Mouse (Mus musculus) stomach, embryonic 15.5 days (tissue): ENCODE measurements around the gene Bcl2l10. TPM values are rescaled to one million over a fixed set of nuclear protein-coding genes. Genes with fewer than 3 reads are reported as not detected.

Experiments
- ATAC-seq: fragments of 200-750 bp; cut with Nextera tagmentation; 2 replicates; pipeline ENCODE4 v1.8.0; 2017; ENCODE audit warnings: low read depth, moderate number of reproducible peaks, moderate TSS enrichment; ENCODE audit not compliant: insufficient read depth, low FRiP score
- H3K27ac ChIP-seq: fragments of 300-500 bp; sonication (generic); 2 replicates; pipeline ENCODE4 v1.5.1; 2015; ENCODE audit warnings: mild to moderate bottlenecking, inconsistent platforms
- H3K27me3 ChIP-seq: fragments of 300-500 bp; sonication (generic); replicated peaks from 2 replicates; pipeline ENCODE4 v1.6.1; 2015; ENCODE audit warnings: inconsistent platforms
- H3K36me3 ChIP-seq: fragments of 300-500 bp; sonication (generic); 2 replicates; pipeline ENCODE4 v1.6.1; 2015; ENCODE audit warnings: inconsistent platforms
- H3K4me1 ChIP-seq: fragments of 300-500 bp; sonication (generic); 2 replicates; pipeline ENCODE4 v1.6.1; 2015; ENCODE audit warnings: inconsistent platforms
- H3K4me2 ChIP-seq: fragments of 300-500 bp; sonication (generic); 2 replicates; pipeline ENCODE4 v1.6.1; 2015; ENCODE audit warnings: mild to moderate bottlenecking, inconsistent platforms
- H3K4me3 ChIP-seq: fragments of 300-500 bp; sonication (generic); replicated peaks from 2 replicates; pipeline ENCODE4 v1.5.1; 2015; ENCODE audit warnings: inconsistent platforms
- H3K9ac ChIP-seq: fragments of 300-500 bp; sonication (generic); 2 replicates; pipeline ENCODE4 v1.6.1; 2015; ENCODE audit warnings: inconsistent platforms
- H3K9me3 ChIP-seq: fragments of 300-500 bp; sonication (generic); 2 replicates; pipeline ENCODE4 v1.6.1; 2016; ENCODE audit warnings: inconsistent platforms
- WGBS: fragments of 180-500 bp; shearing (Covaris S2); methylation state at CpG from one replicate; pipeline ENCODE4 v1.1.7; 2015; 5-methylcytosine and 5-hydroxymethylcytosine counted together
- polyA plus RNA-seq: library from polyadenylated mRNA; unstranded; fragments of >200 nt; fragmentation: Nextera tagmentation; extraction: Ambion mirVana; gene quantifications from 2 replicates; pipeline ENCODE4 v1.2.1, GENCODE M21; 2015

Bcl2l10 gene
- polyA plus RNA-seq, 1 experiment from 2014 or later: not detected

GRCm38 (mm10) chr9:75314517-75315105 lies 32.9 kb upstream of the Bcl2l10 start:
- Histone ChIP-seq H3K9ac (peak overlapping the region; percentile 50; the same call in 1 of the 2 replicates), H3K4me1 (peaks cover 13% of the 10 kb centered on the region; the same call in 1 of the 2 replicates), H3K36me3 (no peaks in the 10 kb centered on the region), H3K4me3 (peak overlapping the region; percentile 74), H3K27ac (peak overlapping the region; percentile 87), H3K9me3 (no peaks in the 10 kb centered on the region), H3K4me2 (peak overlapping the region; percentile 93), H3K27me3 (no peaks in the 10 kb centered on the region)
- WGBS: 4% methylated on average over 22 of the region's 22 CpGs
- no peak for ATAC-seq

- no peak for ATAC-seq
- Histone ChIP-seq H3K27me3 (no peaks in the 10 kb centered on the region), H3K4me1 (peaks cover 13% of the 10 kb centered on the region; the same call in 1 of the 2 replicates), H3K27ac (no peak overlapping the region), H3K4me3 (peak overlapping the region; percentile 74; the same call in 1 of the 2 replicates), H3K36me3 (no peaks in the 10 kb centered on the region), H3K4me2 (peak overlapping the region; percentile 93), H3K9ac (no peak overlapping the region), H3K9me3 (no peaks in the 10 kb centered on the region)
- 68% methylated on average over 3 of the region's 3 CpGs for WGBS
These were observed 32.3 kb upstream of the Bcl2l10 start for GRCm38 (mm10) chr9:75315238-75315637.

GRCm38 (mm10) chr9:75316771-75317170 lies 30.8 kb upstream of the Bcl2l10 start:
- no peaks in the 10 kb centered on the region for H3K36me3 ChIP-seq
- H3K9ac ChIP-seq: no peak overlapping the region
- H3K4me3 ChIP-seq: no peak overlapping the region
- no peak overlapping the region for H3K27ac ChIP-seq
- peaks cover 13% of the 10 kb centered on the region; the same call in 1 of the 2 replicates for H3K4me1 ChIP-seq
- H3K9me3 ChIP-seq: no peaks in the 10 kb centered on the region
- 85% methylated on average over 6 of the region's 6 CpGs for WGBS
- H3K4me2 ChIP-seq: no peak overlapping the region
- ATAC-seq: no peak
- H3K27me3 ChIP-seq: no peaks in the 10 kb centered on the region

- Histone ChIP-seq H3K4me2 (no peak overlapping the region), H3K27ac (no peak overlapping the region), H3K9me3 (no peaks in the 10 kb centered on the region), H3K4me1 (peaks cover 13% of the 10 kb centered on the region; the same call in 1 of the 2 replicates), H3K4me3 (no peak overlapping the region), H3K36me3 (no peaks in the 10 kb centered on the region), H3K9ac (no peak overlapping the region), H3K27me3 (no peaks in the 10 kb centered on the region)
- ATAC-seq: peak; percentile 56
- 79% methylated on average over 2 of the region's 2 CpGs for WGBS
These were observed 29.4 kb upstream of the Bcl2l10 start for GRCm38 (mm10) chr9:75318196-75318595.

GRCm38 (mm10) chr9:75319365-75319764 lies 28.2 kb upstream of the Bcl2l10 start:
- no peak overlapping the region for H3K4me3 ChIP-seq
- no peak overlapping the region for H3K27ac ChIP-seq
- WGBS: 68% methylated on average over 3 of the region's 3 CpGs
- no peaks in the 10 kb centered on the region for H3K27me3 ChIP-seq
- no peaks in the 10 kb centered on the region for H3K9me3 ChIP-seq
- no peaks in the 10 kb centered on the region for H3K36me3 ChIP-seq
- no peak overlapping the region for H3K4me2 ChIP-seq
- H3K4me1 ChIP-seq: peaks cover 9% of the 10 kb centered on the region; the same call in 1 of the 2 replicates
- no peak for ATAC-seq
- H3K9ac ChIP-seq: no peak overlapping the region

GRCm38 (mm10) chr9:75322099-75322885 lies 25.3 kb upstream of the Bcl2l10 start:
- Histone ChIP-seq H3K9me3 (no peaks in the 10 kb centered on the region), H3K4me3 (no peak overlapping the region), H3K9ac (no peak overlapping the region), H3K4me2 (no peak overlapping the region), H3K27me3 (no peaks in the 10 kb centered on the region), H3K27ac (no peak overlapping the region), H3K36me3 (no peaks in the 10 kb centered on the region), H3K4me1 (no peaks in the 10 kb centered on the region)
- WGBS: 68% methylated on average over 13 of the region's 13 CpGs
- ATAC-seq: no peak

GRCm38 (mm10) chr9:75328047-75328446 lies 19.5 kb upstream of the Bcl2l10 start:
- Histone ChIP-seq H3K9me3 (no peaks in the 10 kb centered on the region), H3K4me1 (no peaks in the 10 kb centered on the region), H3K4me2 (no peak overlapping the region), H3K9ac (no peak overlapping the region), H3K36me3 (peaks cover 15% of the 10 kb centered on the region), H3K4me3 (no peak overlapping the region), H3K27me3 (no peaks in the 10 kb centered on the region), H3K27ac (no peak overlapping the region)
- WGBS: 95% methylated on average over 3 of the region's 3 CpGs
- no peak for ATAC-seq

GRCm38 (mm10) chr9:75330821-75331220 lies 16.7 kb upstream of the Bcl2l10 start:
- WGBS: 94% methylated on average over 8 of the region's 8 CpGs
- ATAC-seq: no peak
- H3K36me3 ChIP-seq: peaks cover 18% of the 10 kb centered on the region

GRCm38 (mm10) chr9:75334440-75334839 lies 13.1 kb upstream of the Bcl2l10 start:
- no peak for ATAC-seq
- WGBS: 67% methylated on average over 4 of the region's 4 CpGs
- H3K4me1 ChIP-seq: no peaks in the 10 kb centered on the region
- H3K27me3 ChIP-seq: no peaks in the 10 kb centered on the region
- peaks cover 28% of the 10 kb centered on the region for H3K36me3 ChIP-seq
- no peak overlapping the region for H3K27ac ChIP-seq
- no peak overlapping the region for H3K4me3 ChIP-seq
- no peak overlapping the region for H3K9ac ChIP-seq
- no peak overlapping the region for H3K4me2 ChIP-seq
- H3K9me3 ChIP-seq: no peaks in the 10 kb centered on the region

More at GRCm38 (mm10) chr9:75330821-75331220, 16.7 kb upstream of the Bcl2l10 start:
- Histone ChIP-seq H3K27ac (no peak overlapping the region), H3K9me3 (no peaks in the 10 kb centered on the region), H3K4me1 (no peaks in the 10 kb centered on the region), H3K4me2 (no peak overlapping the region), H3K27me3 (no peaks in the 10 kb centered on the region), H3K9ac (no peak overlapping the region), H3K4me3 (no peak overlapping the region)

- Histone ChIP-seq H3K9me3 (no peaks in the 10 kb centered on the region), H3K36me3 (peaks cover 16% of the 10 kb centered on the region)
- 91% methylated on average over 6 of the region's 6 CpGs for WGBS
These were observed 9.5 kb upstream of the Bcl2l10 start for GRCm38 (mm10) chr9:75338016-75338415.

GRCm38 (mm10) chr9:75342433-75342832 lies 5.1 kb upstream of the Bcl2l10 start:
- Histone ChIP-seq H3K27ac (no peak overlapping the region), H3K4me1 (no peaks in the 10 kb centered on the region), H3K36me3 (peaks cover 13% of the 10 kb centered on the region), H3K4me3 (no peak overlapping the region), H3K9ac (no peak overlapping the region), H3K27me3 (no peaks in the 10 kb centered on the region), H3K4me2 (no peak overlapping the region), H3K9me3 (no peaks in the 10 kb centered on the region)
- 82% methylated on average over 4 of the region's 4 CpGs for WGBS
- ATAC-seq: no peak

More at GRCm38 (mm10) chr9:75338016-75338415, 9.5 kb upstream of the Bcl2l10 start:
- Histone ChIP-seq H3K27ac (no peak overlapping the region), H3K9ac (no peak overlapping the region), H3K4me2 (no peak overlapping the region), H3K27me3 (no peaks in the 10 kb centered on the region), H3K4me1 (no peaks in the 10 kb centered on the region), H3K4me3 (no peak overlapping the region)
- ATAC-seq: no peak

GRCm38 (mm10) chr9:75348066-75348465 lies 508 bp downstream of the Bcl2l10 start:
- 91% methylated on average over 17 of the region's 17 CpGs for WGBS

More at GRCm38 (mm10) chr9:75348066-75348465, 508 bp downstream of the Bcl2l10 start:
- no peaks in the 10 kb centered on the region for H3K27me3 ChIP-seq
- H3K36me3 ChIP-seq: peaks cover 4% of the 10 kb centered on the region; the same call in 1 of the 2 replicates
- H3K9ac ChIP-seq: no peak overlapping the region
- no peaks in the 10 kb centered on the region for H3K4me1 ChIP-seq
- no peak overlapping the region for H3K4me2 ChIP-seq
- no peaks in the 10 kb centered on the region for H3K9me3 ChIP-seq
- ATAC-seq: no peak
- no peak overlapping the region for H3K4me3 ChIP-seq
- H3K27ac ChIP-seq: no peak overlapping the region
